Mouse (Mus musculus) embryonic fibroblast, embryonic 13.5 days (primary cell): ENCODE data around the gene Fga.

Source experiments
- CTCF ChIP-seq: IDR thresholded peaks from 2 replicates; pipeline ENCODE4 v1.5.1; 2011; ENCODE audit warnings: mild to moderate bottlenecking, control low read depth, low read length, moderate library complexity, borderline replicate concordance; ENCODE audit not compliant: insufficient read depth
- POLR2A ChIP-seq: IDR thresholded peaks from 2 replicates; pipeline ENCODE4 v1.6.1; 2011; ENCODE audit warnings: low read depth, mild to moderate bottlenecking, control low read depth, low read length, moderate library complexity

GRCm38 (mm10) chr3:83004801-83005200 is 21.1 kb upstream of the Fga start:
- TF ChIP-seq CTCF, result no peak
- TF ChIP-seq POLR2A, result no peak
